Mouse (Mus musculus): ENCODE measurements around the gene Tek. TPM values are rescaled to one million over a fixed set of nuclear protein-coding genes. Genes with fewer than 3 reads are reported as not detected.

The Tek gene
- polyA plus RNA-seq, 1 experiment: not detected

DNA sequence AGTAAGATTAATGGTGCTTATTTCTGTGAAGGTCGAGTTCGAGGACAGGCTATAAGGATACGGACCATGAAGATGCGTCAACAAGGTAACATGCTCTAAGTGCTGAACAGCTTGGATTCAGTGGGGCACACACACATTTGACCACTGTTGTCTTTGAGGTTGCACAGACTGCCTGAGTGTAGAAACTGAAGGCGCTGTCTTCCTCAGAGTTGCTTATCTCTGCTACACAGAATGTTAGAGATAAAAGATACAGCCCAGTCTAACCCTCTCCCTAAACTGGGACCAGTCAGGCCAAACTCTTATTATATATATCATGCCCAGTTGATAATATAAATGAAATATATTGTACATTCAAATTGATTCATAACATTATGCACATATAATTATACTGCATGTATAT, 42.0 kb downstream of the Tek start:
- Histone ChIP-seq H3K27ac (ENCODE audit: insufficient read depth, low read depth, low read length) (no peak overlapping the region), H3K4me1 (ENCODE audit: control insufficient read depth, insufficient read depth, low read length) (no peaks in the 10 kb centered on the region), H3K4me3 (ENCODE audit: insufficient read depth, low read length) (no peak overlapping the region)
- TF ChIP-seq POLR2A (IDR thresholded peaks at IDR 0.05; ENCODE audit: borderline replicate concordance, low read depth, low read length) (no peak), CTCF (IDR thresholded peaks at IDR 0.05; ENCODE audit: low read depth, low read length) (no peak)

- no peak for TF ChIP-seq CTCF (IDR thresholded peaks at IDR 0.05; ENCODE audit: low read depth, low read length)
- no peak for TF ChIP-seq POLR2A (IDR thresholded peaks at IDR 0.05; ENCODE audit: borderline replicate concordance, low read depth, low read length)
- H3K4me1 ChIP-seq (ENCODE audit: control insufficient read depth, insufficient read depth, low read length): no peaks in the 10 kb centered on the region
- H3K4me3 ChIP-seq (ENCODE audit: insufficient read depth, low read length): no peak overlapping the region
- H3K27ac ChIP-seq (ENCODE audit: insufficient read depth, low read depth, low read length): no peak overlapping the region
These were observed 46.8 kb downstream of the Tek start for GRCm38 (mm10) chr4:94785921-94786320.

DNA sequence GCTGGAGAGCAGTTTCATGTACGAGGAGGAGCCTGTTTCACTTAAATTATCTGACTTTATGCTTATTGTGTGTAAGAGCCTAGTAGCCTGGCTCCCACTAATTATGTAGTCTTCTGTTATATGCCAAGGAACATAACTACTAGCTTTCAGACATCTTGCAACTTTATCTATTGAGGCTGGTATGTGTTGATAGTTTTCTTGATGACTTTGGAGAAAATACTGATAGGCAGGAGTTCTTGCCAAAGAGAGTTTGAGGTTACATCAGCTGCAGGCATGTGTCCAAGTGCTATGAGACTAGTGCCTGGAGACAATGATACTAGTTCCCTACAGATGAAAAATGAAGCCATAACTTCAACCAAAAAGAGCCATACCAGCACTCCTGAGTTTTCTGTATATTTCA, 64.1 kb downstream of the Tek start:
- TF ChIP-seq POLR2A (IDR thresholded peaks at IDR 0.05; ENCODE audit: borderline replicate concordance, low read depth, low read length): no peak
- H3K27ac ChIP-seq (ENCODE audit: insufficient read depth, low read depth, low read length): no peak overlapping the region
- no peak overlapping the region for H3K4me3 ChIP-seq (ENCODE audit: insufficient read depth, low read length)

DNA sequence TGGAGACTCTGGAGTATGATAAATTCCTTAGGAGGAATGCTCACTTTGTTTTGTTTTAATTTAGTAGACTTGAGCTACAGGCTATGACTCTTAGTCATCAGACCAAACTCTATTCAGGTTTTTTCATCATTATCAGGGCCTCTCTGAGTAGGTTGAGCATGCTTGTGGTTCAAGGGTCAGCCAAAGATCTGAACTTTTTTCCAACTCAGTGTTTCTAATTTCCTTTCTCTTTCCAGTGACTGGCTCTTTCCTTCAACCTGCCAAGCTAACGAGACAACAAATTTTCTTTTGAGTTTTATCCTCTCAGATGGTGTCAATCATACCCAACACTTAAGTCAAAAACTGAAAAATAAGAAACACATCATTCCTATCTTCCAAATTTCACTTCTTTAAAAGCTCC, 71.5 kb downstream of the Tek start:
- H3K27ac ChIP-seq (ENCODE audit: insufficient read depth, low read depth, low read length): no peak overlapping the region
- no peak overlapping the region for H3K4me3 ChIP-seq (ENCODE audit: insufficient read depth, low read length)

More for the DNA sequence above, 64.1 kb downstream of the Tek start:
- H3K4me1 ChIP-seq (ENCODE audit: control insufficient read depth, insufficient read depth, low read length): no peaks in the 10 kb centered on the region

GRCm38 (mm10) chr4:94826891-94827290, 87.8 kb downstream of the Tek start:
- no peak overlapping the region for H3K4me3 ChIP-seq (ENCODE audit: insufficient read depth, low read length)
- no peak for TF ChIP-seq CTCF (IDR thresholded peaks at IDR 0.05; ENCODE audit: low read depth, low read length)
- TF ChIP-seq POLR2A (IDR thresholded peaks at IDR 0.05; ENCODE audit: borderline replicate concordance, low read depth, low read length): no peak
- no peaks in the 10 kb centered on the region for H3K4me1 ChIP-seq (ENCODE audit: control insufficient read depth, insufficient read depth, low read length)
- H3K27ac ChIP-seq (ENCODE audit: insufficient read depth, low read depth, low read length): no peak overlapping the region

More for the DNA sequence above, 71.5 kb downstream of the Tek start:
- TF ChIP-seq POLR2A (IDR thresholded peaks at IDR 0.05; ENCODE audit: borderline replicate concordance, low read depth, low read length) (no peak), CTCF (IDR thresholded peaks at IDR 0.05; ENCODE audit: low read depth, low read length) (no peak)
- no peaks in the 10 kb centered on the region for H3K4me1 ChIP-seq (ENCODE audit: control insufficient read depth, insufficient read depth, low read length)

GRCm38 (mm10) chr4:94827429-94827828, 88.3 kb downstream of the Tek start:
- Histone ChIP-seq H3K4me1 (ENCODE audit: control insufficient read depth, insufficient read depth, low read length) (no peaks in the 10 kb centered on the region), H3K4me3 (ENCODE audit: insufficient read depth, low read length) (no peak overlapping the region), H3K27ac (ENCODE audit: insufficient read depth, low read depth, low read length) (no peak overlapping the region)
- TF ChIP-seq CTCF (IDR thresholded peaks at IDR 0.05; ENCODE audit: low read depth, low read length) (no peak), POLR2A (IDR thresholded peaks at IDR 0.05; ENCODE audit: borderline replicate concordance, low read depth, low read length) (no peak)

- H3K4me3 ChIP-seq (ENCODE audit: insufficient read depth, low read length): no peak overlapping the region
- no peaks in the 10 kb centered on the region for H3K4me1 ChIP-seq (ENCODE audit: control insufficient read depth, insufficient read depth, low read length)
- H3K27ac ChIP-seq (ENCODE audit: insufficient read depth, low read depth, low read length): no peak overlapping the region
- TF ChIP-seq POLR2A (IDR thresholded peaks at IDR 0.05; ENCODE audit: borderline replicate concordance, low read depth, low read length) (no peak), CTCF (IDR thresholded peaks at IDR 0.05; ENCODE audit: low read depth, low read length) (no peak)
These were observed 90.9 kb downstream of the Tek start for GRCm38 (mm10) chr4:94829924-94830386.

- H3K4me1 ChIP-seq (ENCODE audit: control insufficient read depth, insufficient read depth, low read length): no peaks in the 10 kb centered on the region
- no peak overlapping the region for H3K27ac ChIP-seq (ENCODE audit: insufficient read depth, low read depth, low read length)
- no peak overlapping the region for H3K4me3 ChIP-seq (ENCODE audit: insufficient read depth, low read length)
- no peak for TF ChIP-seq POLR2A (IDR thresholded peaks at IDR 0.05; ENCODE audit: borderline replicate concordance, low read depth, low read length)
- no peak for TF ChIP-seq CTCF (IDR thresholded peaks at IDR 0.05; ENCODE audit: low read depth, low read length)
These were observed 98.0 kb downstream of the Tek start for GRCm38 (mm10) chr4:94837061-94837460.

GRCm38 (mm10) chr4:94853301-94853700, 114.2 kb downstream of the Tek start:
- Histone ChIP-seq H3K27ac (ENCODE audit: insufficient read depth, low read depth, low read length) (no peak overlapping the region), H3K4me3 (ENCODE audit: insufficient read depth, low read length) (no peak overlapping the region), H3K4me1 (ENCODE audit: control insufficient read depth, insufficient read depth, low read length) (no peaks in the 10 kb centered on the region)
- TF ChIP-seq CTCF (IDR thresholded peaks at IDR 0.05; ENCODE audit: low read depth, low read length) (no peak), POLR2A (IDR thresholded peaks at IDR 0.05; ENCODE audit: borderline replicate concordance, low read depth, low read length) (no peak)

DNA sequence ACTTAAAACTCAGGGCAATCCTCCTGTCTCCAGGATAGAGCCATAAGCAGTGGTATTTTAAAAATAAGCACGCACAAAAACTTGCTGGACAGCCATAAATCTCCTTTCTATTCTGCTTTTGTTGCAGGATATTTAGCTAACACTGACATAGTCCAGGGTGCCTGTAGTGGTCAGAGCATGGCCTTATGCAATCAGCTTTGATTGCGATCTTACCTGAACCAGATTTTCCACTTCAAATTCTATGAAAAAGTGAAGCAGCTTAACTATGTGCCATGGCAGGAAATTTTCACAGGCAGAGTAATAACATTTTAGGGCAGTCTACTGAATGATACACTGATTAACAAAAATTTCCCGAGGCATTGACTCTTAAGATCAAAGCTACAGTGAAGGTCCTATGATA, 115.2 kb downstream of the Tek start:
- no peak for TF ChIP-seq POLR2A (IDR thresholded peaks at IDR 0.05; ENCODE audit: borderline replicate concordance, low read depth, low read length)
- TF ChIP-seq CTCF (IDR thresholded peaks at IDR 0.05; ENCODE audit: low read depth, low read length): no peak
- Histone ChIP-seq H3K4me1 (ENCODE audit: control insufficient read depth, insufficient read depth, low read length) (no peaks in the 10 kb centered on the region), H3K27ac (ENCODE audit: insufficient read depth, low read depth, low read length) (no peak overlapping the region), H3K4me3 (ENCODE audit: insufficient read depth, low read length) (no peak overlapping the region)

DNA sequence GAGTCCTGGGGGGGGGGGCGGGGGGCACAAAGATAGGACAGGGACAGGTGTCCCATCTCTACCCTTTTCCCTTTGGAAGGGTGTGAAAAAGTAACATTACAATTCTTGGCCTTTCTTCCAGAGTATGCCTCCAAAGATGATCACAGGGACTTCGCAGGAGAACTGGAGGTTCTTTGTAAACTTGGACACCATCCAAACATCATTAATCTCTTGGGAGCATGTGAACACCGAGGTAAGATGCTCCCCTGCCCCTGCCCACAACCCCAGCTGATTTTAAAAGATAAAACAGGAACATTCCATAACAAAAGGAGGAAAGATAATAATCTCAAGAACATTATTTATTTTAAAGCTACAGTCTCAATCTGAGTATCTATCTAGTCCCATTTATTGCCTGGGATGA, 116.1 kb downstream of the Tek start:
- no peak overlapping the region for H3K4me3 ChIP-seq (ENCODE audit: insufficient read depth, low read length)
- TF ChIP-seq CTCF (IDR thresholded peaks at IDR 0.05; ENCODE audit: low read depth, low read length): no peak
- H3K4me1 ChIP-seq (ENCODE audit: control insufficient read depth, insufficient read depth, low read length): no peaks in the 10 kb centered on the region
- H3K27ac ChIP-seq (ENCODE audit: insufficient read depth, low read depth, low read length): no peak overlapping the region
